Mouse (Mus musculus): Measurements from ENCODE around the gene Ankle1. TPM values are rescaled to one million over a fixed set of nuclear protein-coding genes. Genes with fewer than 3 reads are reported as not detected.

The Ankle1 gene
- polyA plus RNA-seq, 1 experiment from 2014 or later: 16.1 TPM

DNA sequence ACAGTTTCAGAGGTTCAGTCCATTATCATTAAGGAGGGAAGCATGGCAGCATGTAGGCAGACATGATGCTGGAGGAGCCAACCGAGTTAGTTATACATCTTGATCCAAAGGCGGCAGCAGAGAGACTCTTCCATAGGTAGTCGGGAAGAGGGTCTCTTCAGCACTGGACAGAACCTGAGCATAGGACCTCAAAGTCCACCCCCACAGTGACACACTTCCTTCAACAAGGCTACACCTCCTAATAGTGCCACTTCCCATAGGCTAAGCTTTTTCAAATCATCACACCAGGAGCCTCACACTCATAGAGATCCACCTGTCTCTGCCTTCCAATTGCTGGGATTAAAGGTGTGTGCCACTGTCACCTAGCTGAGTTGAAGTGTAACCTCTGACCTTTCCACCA, 31.2 kb downstream of the Ankle1 start:
- no peak for ATAC-seq
- 56% methylated on average over 3 of the region's 3 CpGs for WGBS
- peaks cover 3% of the 10 kb centered on the region for H3K27me3 ChIP-seq
- no peak overlapping the region for H3K4me3 ChIP-seq (replicated peaks)
- H3K36me3 ChIP-seq: no peaks in the 10 kb centered on the region
- no peak overlapping the region for H3K4me2 ChIP-seq (replicated peaks)
- no peak overlapping the region for H3K9ac ChIP-seq (replicated peaks)
- no peaks in the 10 kb centered on the region for H3K4me1 ChIP-seq (replicated peaks)
- H3K9me3 ChIP-seq: no peaks in the 10 kb centered on the region; the same call in 1 of the 2 replicates
- no peak overlapping the region for H3K27ac ChIP-seq

DNA sequence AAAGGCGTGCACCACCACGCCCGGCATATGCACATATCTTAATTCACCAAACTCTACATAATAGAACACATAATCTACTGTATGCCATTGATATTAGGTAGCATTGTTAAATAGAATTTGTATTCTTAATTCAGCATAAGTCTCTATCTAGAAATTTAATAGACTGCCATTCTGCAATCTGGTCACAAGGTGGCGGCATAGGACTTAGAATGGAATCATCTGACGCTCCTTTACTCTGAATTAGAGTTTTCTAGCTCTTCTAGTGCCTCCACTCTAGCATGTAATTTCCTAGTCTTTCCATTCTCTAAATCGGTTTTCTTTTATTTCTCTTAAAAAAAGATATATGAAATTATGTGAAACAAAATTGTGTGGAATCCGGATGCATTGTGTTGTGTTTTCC, 35.6 kb downstream of the Ankle1 start:
- Histone ChIP-seq H3K9ac (replicated peaks) (no peak overlapping the region), H3K27me3 (peaks cover 5% of the 10 kb centered on the region), H3K4me1 (replicated peaks) (no peaks in the 10 kb centered on the region), H3K4me2 (replicated peaks) (no peak overlapping the region), H3K4me3 (replicated peaks) (no peak overlapping the region), H3K27ac (no peak overlapping the region), H3K9me3 (no peaks in the 10 kb centered on the region), H3K36me3 (no peaks in the 10 kb centered on the region)
- WGBS: under 1% methylated on average over 7 of the region's 7 CpGs
- peak; percentile 55; the same call in 1 of the 2 replicates for ATAC-seq

DNA sequence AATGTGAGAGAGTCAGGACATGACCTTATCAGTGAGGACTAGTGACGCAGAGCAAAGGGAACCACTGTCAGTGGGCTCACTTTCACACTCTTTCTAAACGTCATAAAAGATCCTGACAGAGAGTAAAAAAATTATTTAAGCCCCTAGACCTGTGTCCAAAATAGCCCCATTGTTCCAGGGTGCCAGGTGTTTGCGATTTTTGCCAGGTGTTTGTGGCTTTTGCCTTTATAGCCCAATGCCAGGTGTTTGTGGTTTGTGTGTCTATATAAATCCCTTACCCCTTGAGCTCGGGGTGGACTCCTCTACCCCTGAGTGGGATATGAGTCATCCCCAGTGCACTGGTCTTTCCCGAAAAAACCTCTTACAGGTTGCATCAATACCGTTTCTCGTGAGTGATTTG, 39.3 kb downstream of the Ankle1 start:
- no peak for ATAC-seq
- WGBS: 88% methylated on average over 7 of the region's 7 CpGs
- no peak overlapping the region for H3K4me2 ChIP-seq (replicated peaks)
- H3K36me3 ChIP-seq: no peaks in the 10 kb centered on the region
- H3K9me3 ChIP-seq: no peaks in the 10 kb centered on the region
- no peak overlapping the region for H3K27ac ChIP-seq
- H3K4me3 ChIP-seq (replicated peaks): no peak overlapping the region
- no peak overlapping the region for H3K9ac ChIP-seq (replicated peaks)
- no peaks in the 10 kb centered on the region for H3K4me1 ChIP-seq (replicated peaks)
- peaks cover 5% of the 10 kb centered on the region for H3K27me3 ChIP-seq

DNA sequence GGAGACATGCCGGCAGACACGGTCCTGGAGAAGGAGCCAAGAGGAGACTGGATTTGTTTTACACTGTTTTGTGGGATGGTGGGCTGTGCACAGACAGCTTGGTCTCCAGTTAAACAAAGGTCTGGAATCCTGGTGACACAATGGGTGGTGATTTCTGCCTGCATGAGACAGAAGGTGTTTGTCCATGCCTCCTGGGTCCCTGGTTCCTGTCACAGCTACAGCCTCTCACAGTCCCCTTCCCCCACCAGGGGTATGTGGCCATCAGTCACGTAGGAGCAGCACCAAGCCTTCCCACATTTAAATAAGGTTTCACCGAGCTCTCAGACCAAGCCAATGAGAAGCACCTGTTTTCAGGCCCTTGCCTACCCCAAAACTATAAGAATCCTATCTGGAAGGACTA, 45.5 kb downstream of the Ankle1 start:
- Histone ChIP-seq H3K4me3 (replicated peaks) (no peak overlapping the region), H3K27me3 (no peaks in the 10 kb centered on the region), H3K9ac (replicated peaks) (no peak overlapping the region)

DNA sequence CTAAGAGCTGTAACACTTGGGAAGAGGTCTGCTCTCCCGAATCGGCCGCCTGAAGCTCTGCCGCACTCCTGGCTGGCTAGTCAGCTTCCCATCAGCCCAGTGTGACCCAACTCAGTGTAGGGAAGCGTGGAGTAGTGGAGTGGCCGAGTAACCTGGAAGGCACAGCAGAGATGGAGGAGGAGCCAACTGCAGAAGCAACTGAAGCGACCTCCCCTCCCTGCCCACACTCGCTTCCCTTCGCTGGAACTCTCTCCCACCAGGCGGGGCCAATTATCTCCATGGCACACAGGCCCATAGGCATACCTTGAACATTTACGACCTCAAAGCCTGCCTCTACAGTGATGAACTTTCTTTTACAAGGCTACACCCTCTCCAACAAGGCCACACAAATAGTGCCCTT, 46.0 kb downstream of the Ankle1 start:
- WGBS: 67% methylated on average over 11 of the region's 11 CpGs
- H3K4me1 ChIP-seq (replicated peaks): no peaks in the 10 kb centered on the region
- H3K27me3 ChIP-seq: no peaks in the 10 kb centered on the region
- no peak for ATAC-seq
- H3K4me3 ChIP-seq (replicated peaks): no peak overlapping the region
- H3K4me2 ChIP-seq (replicated peaks): no peak overlapping the region
- peaks cover 2% of the 10 kb centered on the region for H3K36me3 ChIP-seq
- no peak overlapping the region for H3K27ac ChIP-seq
- H3K9me3 ChIP-seq: no peaks in the 10 kb centered on the region
- no peak overlapping the region for H3K9ac ChIP-seq (replicated peaks)

More for the DNA sequence above, 45.5 kb downstream of the Ankle1 start:
- no peaks in the 10 kb centered on the region for H3K4me1 ChIP-seq (replicated peaks)
- H3K4me2 ChIP-seq (replicated peaks): no peak overlapping the region
- 64% methylated on average over 4 of the region's 4 CpGs for WGBS
- no peak overlapping the region for H3K27ac ChIP-seq
- no peaks in the 10 kb centered on the region for H3K9me3 ChIP-seq
- ATAC-seq: no peak
- no peaks in the 10 kb centered on the region for H3K36me3 ChIP-seq

DNA sequence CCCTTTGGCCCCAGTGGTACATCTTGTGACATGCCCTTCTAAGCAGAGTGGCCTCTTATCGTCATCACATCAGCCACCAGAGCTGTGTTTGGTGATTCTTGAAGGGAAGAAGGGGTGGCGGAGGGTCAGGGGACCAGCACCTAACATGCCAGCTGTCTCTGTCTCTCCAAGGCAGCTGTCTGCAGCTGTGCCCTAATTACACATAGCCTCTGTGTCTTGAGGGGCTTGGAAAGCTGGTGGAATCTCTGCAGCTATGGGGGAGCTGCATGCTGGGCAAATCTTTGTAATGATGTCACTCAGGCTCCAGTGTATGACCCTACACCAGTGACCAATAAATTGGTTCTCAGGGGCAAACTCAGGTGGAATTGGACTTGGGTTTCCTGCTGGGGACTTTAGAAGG, 46.9 kb downstream of the Ankle1 start:
- Histone ChIP-seq H3K9me3 (no peaks in the 10 kb centered on the region), H3K4me2 (replicated peaks) (no peak overlapping the region), H3K4me3 (replicated peaks) (no peak overlapping the region), H3K27me3 (no peaks in the 10 kb centered on the region), H3K36me3 (peaks cover 11% of the 10 kb centered on the region), H3K27ac (no peak overlapping the region), H3K4me1 (replicated peaks) (no peaks in the 10 kb centered on the region), H3K9ac (replicated peaks) (no peak overlapping the region)
- 96% methylated on average over 2 of the region's 2 CpGs for WGBS
- ATAC-seq: no peak

DNA sequence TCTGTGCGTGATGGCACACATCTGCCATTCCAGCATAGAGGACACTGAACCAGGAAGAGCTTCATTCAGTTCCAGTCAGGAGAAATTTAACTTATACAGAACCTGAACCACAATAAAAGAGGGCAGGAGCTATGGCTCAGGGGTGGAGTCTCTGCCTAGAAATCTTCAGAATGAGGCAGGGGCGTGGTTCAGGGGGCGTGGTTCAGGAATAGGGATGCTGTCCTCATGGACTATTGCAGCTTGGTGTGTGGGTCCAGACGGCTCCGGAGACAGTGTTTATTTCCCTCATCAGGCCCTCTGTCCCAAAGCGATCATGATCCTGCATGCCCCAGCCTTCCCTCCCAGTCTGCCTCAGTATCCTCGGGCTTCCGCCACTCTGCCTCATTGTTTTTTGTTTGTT, 48.9 kb downstream of the Ankle1 start:
- no peak overlapping the region for H3K4me2 ChIP-seq (replicated peaks)
- no peaks in the 10 kb centered on the region for H3K27me3 ChIP-seq
- WGBS: 77% methylated on average over 8 of the region's 8 CpGs
- peaks cover 30% of the 10 kb centered on the region for H3K36me3 ChIP-seq
- ATAC-seq: no peak
- H3K9me3 ChIP-seq: no peaks in the 10 kb centered on the region
- H3K9ac ChIP-seq (replicated peaks): no peak overlapping the region
- H3K4me3 ChIP-seq (replicated peaks): no peak overlapping the region
- no peak overlapping the region for H3K27ac ChIP-seq
- peaks cover 12% of the 10 kb centered on the region for H3K4me1 ChIP-seq (replicated peaks)

DNA sequence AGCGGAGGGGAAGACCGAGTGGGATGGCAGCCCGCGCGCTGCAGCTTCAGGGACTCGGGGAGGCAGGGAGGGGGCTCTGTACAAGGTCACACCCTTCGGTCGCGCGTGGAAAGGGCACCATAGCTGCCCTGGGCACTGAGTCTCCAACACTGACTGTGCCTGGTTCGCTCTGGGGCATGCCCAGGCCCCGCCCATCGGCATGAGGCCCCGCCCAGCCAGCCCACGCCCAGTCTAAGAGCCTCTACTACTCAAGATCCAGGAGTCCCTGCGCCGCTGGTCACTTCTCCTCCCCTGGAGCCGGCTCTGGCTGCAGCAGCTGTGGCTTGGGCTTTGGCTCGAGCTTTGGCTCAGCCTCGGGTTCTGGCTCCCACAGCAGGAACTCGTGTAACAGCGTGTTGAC, 51.1 kb downstream of the Ankle1 start:
- 37% methylated on average over 22 of the region's 22 CpGs for WGBS
- H3K36me3 ChIP-seq: peaks cover 49% of the 10 kb centered on the region
- ATAC-seq: no peak
- peaks cover 31% of the 10 kb centered on the region for H3K4me1 ChIP-seq (replicated peaks)
- H3K9me3 ChIP-seq: no peaks in the 10 kb centered on the region
- no peaks in the 10 kb centered on the region for H3K27me3 ChIP-seq
- H3K4me2 ChIP-seq (replicated peaks): no peak overlapping the region
- no peak overlapping the region for H3K27ac ChIP-seq
- H3K4me3 ChIP-seq (replicated peaks): no peak overlapping the region
- no peak overlapping the region for H3K9ac ChIP-seq (replicated peaks)

DNA sequence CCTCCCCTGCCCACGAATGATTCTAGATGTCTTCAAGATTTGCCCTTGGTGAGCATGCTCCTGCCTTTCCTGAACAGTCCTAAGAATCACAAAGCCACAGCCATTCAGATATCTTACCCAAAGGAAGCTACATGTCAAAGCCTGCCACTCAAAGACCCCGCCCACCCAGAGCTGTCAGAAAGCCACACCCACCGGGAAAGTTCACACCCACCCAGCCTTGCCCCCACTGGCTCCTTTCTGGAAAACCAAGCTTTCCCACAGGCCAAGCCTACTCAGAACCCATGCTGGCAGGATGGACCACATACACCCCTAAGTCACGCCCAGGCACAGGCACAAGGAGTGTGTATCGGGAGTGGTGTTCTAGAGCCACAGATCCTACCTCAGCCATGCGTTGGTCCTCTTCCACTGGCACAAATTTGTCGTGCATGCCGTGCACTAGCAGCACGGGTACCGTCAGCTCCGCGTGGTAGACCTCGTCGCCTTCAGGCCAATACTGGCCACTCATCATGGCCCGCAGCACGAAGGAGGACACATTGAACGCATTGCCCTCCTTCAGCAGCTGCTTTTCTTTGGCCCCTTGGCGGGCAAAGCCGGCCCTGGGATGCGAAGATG, 52.0 kb downstream of the Ankle1 start:
- Histone ChIP-seq H3K4me1 (replicated peaks) (peaks cover 40% of the 10 kb centered on the region), H3K27me3 (no peaks in the 10 kb centered on the region), H3K36me3 (peaks cover 49% of the 10 kb centered on the region), H3K9ac (replicated peaks) (no peak overlapping the region), H3K27ac (no peak overlapping the region), H3K4me2 (replicated peaks) (no peak overlapping the region), H3K9me3 (no peaks in the 10 kb centered on the region), H3K4me3 (replicated peaks) (no peak overlapping the region)
- no peak for ATAC-seq
- 87% methylated on average over 20 of the region's 20 CpGs for WGBS

Other genes with a start within 250 kb of the Ankle1 start
- gene Myo9b, start 133.3 kb upstream of the Ankle1 start, polyA plus RNA-seq (2015; fragmentation: Nextera tagmentation; extraction: Ambion mirVana): 16.8 and 19.9 TPM in 2 replicates
- 54.3 and 54.6 TPM in 2 replicates for gene Haus8, start 133.1 kb upstream of the Ankle1 start, polyA plus RNA-seq (2015; fragmentation: Nextera tagmentation; extraction: Ambion mirVana)
- 108 and 109 TPM in 2 replicates for gene Use1, start 39.2 kb upstream of the Ankle1 start, polyA plus RNA-seq (2015; fragmentation: Nextera tagmentation; extraction: Ambion mirVana)
- 4.9 and 5.3 TPM in 2 replicates for gene Ocel1, start 34.7 kb upstream of the Ankle1 start, polyA plus RNA-seq (2015; fragmentation: Nextera tagmentation; extraction: Ambion mirVana)
- 17.0 and 21.7 TPM in 2 replicates for gene Nr2f6, start 24.1 kb upstream of the Ankle1 start, polyA plus RNA-seq (2015; fragmentation: Nextera tagmentation; extraction: Ambion mirVana)
- 4.8 and 5.4 TPM in 2 replicates for gene Ushbp1, start 10.2 kb upstream of the Ankle1 start, polyA plus RNA-seq (2015; fragmentation: Nextera tagmentation; extraction: Ambion mirVana)
- 83.7 and 96.9 TPM in 2 replicates for gene Babam1, start 9.1 kb upstream of the Ankle1 start, polyA plus RNA-seq (2015; fragmentation: Nextera tagmentation; extraction: Ambion mirVana)
- gene Abhd8, start 57.6 kb downstream of the Ankle1 start, polyA plus RNA-seq (2015; fragmentation: Nextera tagmentation; extraction: Ambion mirVana): 114 and 133 TPM in 2 replicates
- gene Mrpl34, start 58.9 kb downstream of the Ankle1 start, polyA plus RNA-seq (2015; fragmentation: Nextera tagmentation; extraction: Ambion mirVana): 242 TPM in 2 replicates
- gene Dda1, start 63.2 kb downstream of the Ankle1 start, polyA plus RNA-seq (2015; fragmentation: Nextera tagmentation; extraction: Ambion mirVana): 197 TPM in 2 replicates
- gene Ano8, start 80.0 kb downstream of the Ankle1 start, polyA plus RNA-seq (2015; fragmentation: Nextera tagmentation; extraction: Ambion mirVana): 5.3 and 9.3 TPM in 2 replicates
- gene Gtpbp3, start 82.1 kb downstream of the Ankle1 start, polyA plus RNA-seq (2015; fragmentation: Nextera tagmentation; extraction: Ambion mirVana): 11.6 and 13.2 TPM in 2 replicates
- gene Plvap, start 105.7 kb downstream of the Ankle1 start, polyA plus RNA-seq (2015; fragmentation: Nextera tagmentation; extraction: Ambion mirVana): 8.0 and 10.2 TPM in 2 replicates
- 0.11 TPM in 1 of 2 replicates, not detected in the other for gene Ccdc194, start 119.7 kb downstream of the Ankle1 start, polyA plus RNA-seq (2015; fragmentation: Nextera tagmentation; extraction: Ambion mirVana)
- 9.8 and 10.9 TPM in 2 replicates for gene Bst2, start 131.4 kb downstream of the Ankle1 start, polyA plus RNA-seq (2015; fragmentation: Nextera tagmentation; extraction: Ambion mirVana)
- gene Mvb12a, start 136.9 kb downstream of the Ankle1 start, polyA plus RNA-seq (2015; fragmentation: Nextera tagmentation; extraction: Ambion mirVana): 51.7 and 62.3 TPM in 2 replicates
- not detected in 2 replicates for gene Tmem221, start 152.9 kb downstream of the Ankle1 start, polyA plus RNA-seq (2015; fragmentation: Nextera tagmentation; extraction: Ambion mirVana)
- not detected in 2 replicates for gene Nxnl1, start 160.6 kb downstream of the Ankle1 start, polyA plus RNA-seq (2015; fragmentation: Nextera tagmentation; extraction: Ambion mirVana)
- 53.7 and 58.7 TPM in 2 replicates for gene Slc27a1, start 162.9 kb downstream of the Ankle1 start, polyA plus RNA-seq (2015; fragmentation: Nextera tagmentation; extraction: Ambion mirVana)
- gene Pgls, start 186.2 kb downstream of the Ankle1 start, polyA plus RNA-seq (2015; fragmentation: Nextera tagmentation; extraction: Ambion mirVana): 201 and 208 TPM in 2 replicates
- gene Fam129c, start 191.6 kb downstream of the Ankle1 start, polyA plus RNA-seq (2015; fragmentation: Nextera tagmentation; extraction: Ambion mirVana): 4.4 and 7.5 TPM in 2 replicates
- 51.1 and 51.3 TPM in 2 replicates for gene Colgalt1, start 205.0 kb downstream of the Ankle1 start, polyA plus RNA-seq (2015; fragmentation: Nextera tagmentation; extraction: Ambion mirVana)

Measured in midbrain, embryonic 13.5 days (tissue).